Mouse (Mus musculus): ENCODE measurements around the gene Slc17a7. TPM values are rescaled to one million over a fixed set of nuclear protein-coding genes. Genes with fewer than 3 reads are reported as not detected.

Slc17a7 gene
- polyA plus RNA-seq, 1 experiment: 34.1 TPM

GRCm38 (mm10) chr7:45215673-45216441 is 52.1 kb downstream of the Slc17a7 start, which contains the start of gene Tead2:
Gene Tead2 (plus strand): TSS chr7:45215753.
- Histone ChIP-seq H3K27me3 (ENCODE audit: control insufficient read depth, insufficient read depth, low read length) (no peaks in the 10 kb centered on the region), H3K27ac (ENCODE audit: control insufficient read depth, insufficient read depth, low read depth, low read length) (no peak within 1 kb of the TSS), H3K36me3 (ENCODE audit: control insufficient read depth, insufficient read depth, low read length) (peaks cover 4% of the 10 kb centered on the region), H3K4me3 (ENCODE audit: control insufficient read depth, low read depth, low read length) (peak within 1 kb of the TSS; percentile 80), H3K4me1 (ENCODE audit: control insufficient read depth, insufficient read depth, low read length) (peaks cover 14% of the 10 kb centered on the region)
- no peak for TF ChIP-seq CTCF (IDR thresholded peaks at IDR 0.05; ENCODE audit: control insufficient read depth, insufficient read depth, insufficient replicate concordance, low read depth, low read length)
- no peak for TF ChIP-seq POLR2A (IDR thresholded peaks at IDR 0.05; ENCODE audit: control insufficient read depth, low read depth, low read length)

- no peak for TF ChIP-seq CTCF (IDR thresholded peaks at IDR 0.05; ENCODE audit: control insufficient read depth, insufficient read depth, insufficient replicate concordance, low read depth, low read length)
- TF ChIP-seq POLR2A (IDR thresholded peaks at IDR 0.05; ENCODE audit: control insufficient read depth, low read depth, low read length): no peak
- Histone ChIP-seq H3K27me3 (ENCODE audit: control insufficient read depth, insufficient read depth, low read length) (no peaks in the 10 kb centered on the region), H3K4me1 (ENCODE audit: control insufficient read depth, insufficient read depth, low read length) (peaks cover 12% of the 10 kb centered on the region), H3K4me3 (ENCODE audit: control insufficient read depth, low read depth, low read length) (peak overlapping the region; percentile 80), H3K27ac (ENCODE audit: control insufficient read depth, insufficient read depth, low read depth, low read length) (no peak overlapping the region), H3K36me3 (ENCODE audit: control insufficient read depth, insufficient read depth, low read length) (no peaks in the 10 kb centered on the region)
These were observed 52.9 kb downstream of the Slc17a7 start for GRCm38 (mm10) chr7:45216442-45217183.

GRCm38 (mm10) chr7:45221680-45222079 is 57.9 kb downstream of the Slc17a7 start:
- no peaks in the 10 kb centered on the region for H3K27me3 ChIP-seq (ENCODE audit: control insufficient read depth, insufficient read depth, low read length)
- H3K4me1 ChIP-seq (ENCODE audit: control insufficient read depth, insufficient read depth, low read length): peaks cover 7% of the 10 kb centered on the region
- H3K27ac ChIP-seq (ENCODE audit: control insufficient read depth, insufficient read depth, low read depth, low read length): no peak overlapping the region
- H3K36me3 ChIP-seq (ENCODE audit: control insufficient read depth, insufficient read depth, low read length): no peaks in the 10 kb centered on the region
- TF ChIP-seq CTCF (IDR thresholded peaks at IDR 0.05; ENCODE audit: control insufficient read depth, insufficient read depth, insufficient replicate concordance, low read depth, low read length): no peak
- TF ChIP-seq POLR2A (IDR thresholded peaks at IDR 0.05; ENCODE audit: control insufficient read depth, low read depth, low read length): no peak
- H3K4me3 ChIP-seq (ENCODE audit: control insufficient read depth, low read depth, low read length): peak overlapping the region; percentile 59

- Histone ChIP-seq H3K36me3 (ENCODE audit: control insufficient read depth, insufficient read depth, low read length) (no peaks in the 10 kb centered on the region), H3K4me3 (ENCODE audit: control insufficient read depth, low read depth, low read length) (no peak overlapping the region), H3K27me3 (ENCODE audit: control insufficient read depth, insufficient read depth, low read length) (no peaks in the 10 kb centered on the region), H3K4me1 (ENCODE audit: control insufficient read depth, insufficient read depth, low read length) (peaks cover 2% of the 10 kb centered on the region), H3K27ac (ENCODE audit: control insufficient read depth, insufficient read depth, low read depth, low read length) (no peak overlapping the region)
- TF ChIP-seq CTCF (IDR thresholded peaks at IDR 0.05; ENCODE audit: control insufficient read depth, insufficient read depth, insufficient replicate concordance, low read depth, low read length): no peak
- no peak for TF ChIP-seq POLR2A (IDR thresholded peaks at IDR 0.05; ENCODE audit: control insufficient read depth, low read depth, low read length)
These were observed 61.1 kb downstream of the Slc17a7 start for GRCm38 (mm10) chr7:45224826-45225225.

Other genes starting within 250 kb of the Slc17a7 start
- 323 and 343 TPM in 2 replicates for gene Ap2a1, start 234.5 kb upstream of the Slc17a7 start, polyA plus RNA-seq (2012; rRNA removed)
- 1,042 and 1,092 TPM in 2 replicates for gene Tsks, start 220.7 kb upstream of the Slc17a7 start, polyA plus RNA-seq (2012; rRNA removed)
- gene Cpt1c, start 189.1 kb upstream of the Slc17a7 start, polyA plus RNA-seq (2012; rRNA removed): 137 and 148 TPM in 2 replicates
- 59.6 and 60.1 TPM in 2 replicates for gene Prmt1, start 177.4 kb upstream of the Slc17a7 start, polyA plus RNA-seq (2012; rRNA removed)
- 108 and 114 TPM in 2 replicates for gene Irf3, start 166.3 kb upstream of the Slc17a7 start, polyA plus RNA-seq (2012; rRNA removed)
- gene Bcl2l12, start 165.2 kb upstream of the Slc17a7 start, polyA plus RNA-seq (2012; rRNA removed): 85.4 and 93.5 TPM in 2 replicates
- gene Scaf1, start 147.6 kb upstream of the Slc17a7 start, polyA plus RNA-seq (2012; rRNA removed): 25.1 and 27.4 TPM in 2 replicates
- gene Rras, start 146.0 kb upstream of the Slc17a7 start, polyA plus RNA-seq (2012; rRNA removed): 43.4 and 44.2 TPM in 2 replicates
- gene Prr12, start 111.1 kb upstream of the Slc17a7 start, polyA plus RNA-seq (2012; rRNA removed): 3.4 and 3.5 TPM in 2 replicates
- gene Nosip, start 101.5 kb upstream of the Slc17a7 start, polyA plus RNA-seq (2012; rRNA removed): 115 and 123 TPM in 2 replicates
- gene Prrg2, start 101.3 kb upstream of the Slc17a7 start, polyA plus RNA-seq (2012; rRNA removed): 27.3 and 27.9 TPM in 2 replicates
- gene Rcn3, start 71.7 kb upstream of the Slc17a7 start, polyA plus RNA-seq (2012; rRNA removed): 10.4 and 16.3 TPM in 2 replicates
- gene Fcgrt, start 60.1 kb upstream of the Slc17a7 start, polyA plus RNA-seq (2012; rRNA removed): 5.4 and 5.8 TPM in 2 replicates
- 169 and 192 TPM in 2 replicates for gene Rps11, start 39.5 kb upstream of the Slc17a7 start, polyA plus RNA-seq (2012; rRNA removed)
- 859 and 869 TPM in 2 replicates for gene Rpl13a, start 35.2 kb upstream of the Slc17a7 start, polyA plus RNA-seq (2012; rRNA removed)
- 0.06 and 0.41 TPM in 2 replicates for gene Gm45713, start 27.7 kb upstream of the Slc17a7 start, polyA plus RNA-seq (2012; rRNA removed)
- 3.8 and 3.9 TPM in 2 replicates for gene Flt3l, start 27.5 kb upstream of the Slc17a7 start, polyA plus RNA-seq (2012; rRNA removed)
- 258 and 295 TPM in 2 replicates for gene Pih1d1, start 9.6 kb upstream of the Slc17a7 start, polyA plus RNA-seq (2012; rRNA removed)
- gene Aldh16a1, start 9.4 kb upstream of the Slc17a7 start, polyA plus RNA-seq (2012; rRNA removed): 12.8 and 13.4 TPM in 2 replicates
- 3.9 and 5.4 TPM in 2 replicates for gene Gfy, start 15.6 kb downstream of the Slc17a7 start, polyA plus RNA-seq (2012; rRNA removed)
- gene Pth2, start 17.0 kb downstream of the Slc17a7 start, polyA plus RNA-seq (2012; rRNA removed): 21.9 and 28.2 TPM in 2 replicates
- gene Ccdc155, start 40.9 kb downstream of the Slc17a7 start, polyA plus RNA-seq (2012; rRNA removed): 78.3 and 81.9 TPM in 2 replicates
- 1,273 and 1,348 TPM in 2 replicates for gene Dkkl1, start 48.2 kb downstream of the Slc17a7 start, polyA plus RNA-seq (2012; rRNA removed)
- 43.1 and 60.2 TPM in 2 replicates for gene Tead2, start 51.8 kb downstream of the Slc17a7 start, polyA plus RNA-seq (2012; rRNA removed)
- 78.0 and 87.4 TPM in 2 replicates for gene Cd37, start 75.2 kb downstream of the Slc17a7 start, polyA plus RNA-seq (2012; rRNA removed)
- gene Slc6a16, start 77.1 kb downstream of the Slc17a7 start, polyA plus RNA-seq (2012; rRNA removed): 76.9 and 81.4 TPM in 2 replicates
- gene Slc6a21, start 113.6 kb downstream of the Slc17a7 start, polyA plus RNA-seq (2012; rRNA removed): 785 and 851 TPM in 2 replicates
- 52.2 and 54.8 TPM in 2 replicates for gene Trpm4, start 169.8 kb downstream of the Slc17a7 start, polyA plus RNA-seq (2012; rRNA removed)
- 0.10 and 0.22 TPM in 2 replicates for gene Hrc, start 171.3 kb downstream of the Slc17a7 start, polyA plus RNA-seq (2012; rRNA removed)
- gene Ppfia3, start 203.1 kb downstream of the Slc17a7 start, polyA plus RNA-seq (2012; rRNA removed): 1.1 and 1.2 TPM in 2 replicates
- gene Lin7b, start 206.6 kb downstream of the Slc17a7 start, polyA plus RNA-seq (2012; rRNA removed): 5.7 and 7.3 TPM in 2 replicates
- 180 and 202 TPM in 2 replicates for gene Snrnp70, start 231.8 kb downstream of the Slc17a7 start, polyA plus RNA-seq (2012; rRNA removed)
- gene Kcna7, start 241.7 kb downstream of the Slc17a7 start, polyA plus RNA-seq (2012; rRNA removed): 0.99 and 1.1 TPM in 2 replicates
- 0.19 and 0.25 TPM in 2 replicates for gene Ntf5, start 249.7 kb downstream of the Slc17a7 start, polyA plus RNA-seq (2012; rRNA removed)

All from testis, adult 2 months (tissue).